Mouse (Mus musculus): ENCODE data around the gene Olfr635. TPM values are rescaled to one million over a fixed set of nuclear protein-coding genes. Genes with fewer than 3 reads are reported as not detected.

Olfr635 gene
- total and polyA plus RNA-seq, 3 experiments: not detected

DNA sequence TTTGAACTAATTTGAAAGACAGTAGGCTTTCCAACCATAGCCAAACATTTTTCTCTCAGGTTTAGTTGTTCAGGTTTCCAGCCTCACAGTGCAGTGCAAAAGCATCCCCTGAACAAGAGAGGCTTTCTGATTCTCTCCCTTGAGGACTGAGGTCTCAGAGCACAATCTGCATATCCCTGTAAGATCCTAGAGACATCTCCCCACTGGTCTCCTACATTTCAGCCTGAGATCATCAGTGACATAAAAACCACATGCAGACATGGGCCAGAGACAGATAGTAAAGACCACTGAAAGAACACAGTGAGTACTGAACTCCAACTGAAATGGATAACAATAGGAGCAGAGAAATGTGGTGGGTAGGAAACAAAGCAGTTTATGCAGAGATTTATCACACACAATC is 27.5 kb downstream of the Olfr635 start, which contains the start of gene Olfr638:
Gene Olfr638 (plus strand): TSS at position 301 of the 400 bp plus-strand sequence.
- Histone ChIP-seq H3K4me3 (ENCODE audit: control insufficient read depth in 1 of 2, insufficient read depth in 1 of 2, low read depth in 2 of 2, low read length in 2 of 2) (no peak within 1 kb of the TSS), H3K27ac (ENCODE audit: control insufficient read depth, low read depth, low read length) (no peak within 1 kb of the TSS), H3K9ac (ENCODE audit: control insufficient read depth, low read depth, low read length, poor library complexity, severe bottlenecking) (no peak within 1 kb of the TSS), H3K9me3 (replicated peaks; ENCODE audit: insufficient read depth, low read length) (no peaks in the 10 kb centered on the region), H3K4me1 (ENCODE audit: control insufficient read depth in 1 of 2, insufficient read depth in 2 of 2, low read length in 2 of 2) (no peaks in the 10 kb centered on the region), H3K79me2 (ENCODE audit: control insufficient read depth, insufficient read depth, low read length, poor library complexity) (no peaks in the 10 kb centered on the region), H3K36me3 (ENCODE audit: control insufficient read depth in 1 of 2, insufficient read depth in 2 of 2, low read length in 2 of 2) (no peaks in the 10 kb centered on the region), H3K27me3 (ENCODE audit: control insufficient read depth in 1 of 2, insufficient read depth in 2 of 2, low read length in 2 of 2) (no peaks in the 10 kb centered on the region)
- TF ChIP-seq GATA1 (IDR thresholded peaks at IDR 0.05; ENCODE audit: low read depth, low read length): no peak
- TF ChIP-seq E2F4 (IDR thresholded peaks at IDR 0.05; ENCODE audit: borderline replicate concordance, low read depth, low read length): no peak
- TF ChIP-seq USF1 (IDR thresholded peaks at IDR 0.05; ENCODE audit: low read depth, low read length): no peak
- TF ChIP-seq NELFE (IDR thresholded peaks at IDR 0.05; ENCODE audit: low read depth, low read length): no peak
- no peak for DNase-seq (ENCODE audit: low read depth, low spot score)

DNA sequence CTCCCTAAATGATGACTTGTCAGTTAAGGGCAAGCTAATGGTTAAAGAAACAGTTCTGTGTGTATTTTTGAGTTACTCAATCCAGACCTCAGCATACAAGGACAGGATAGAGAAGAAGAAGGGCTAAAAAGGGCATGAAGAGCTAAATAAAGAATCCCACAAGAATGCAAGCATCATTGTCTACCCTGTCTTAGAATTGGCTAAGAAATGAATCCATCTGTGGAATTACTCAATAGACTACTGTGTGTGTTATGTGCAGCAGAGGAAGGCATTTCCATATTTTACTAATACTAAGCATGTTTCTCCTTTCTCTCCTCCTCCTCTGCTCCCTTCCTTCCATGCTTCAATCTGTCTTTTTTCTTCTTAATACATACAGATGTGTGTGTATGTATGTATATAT is 28.2 kb downstream of the Olfr635 start:
- TF ChIP-seq MAX (IDR thresholded peaks at IDR 0.05; ENCODE audit: low read length) (no peak), TCF12 (IDR thresholded peaks at IDR 0.05; ENCODE audit: low read depth, low read length) (no peak), ETS1 (IDR thresholded peaks at IDR 0.05; ENCODE audit: low read depth, low read length) (no peak), SMC3 (IDR thresholded peaks at IDR 0.05; ENCODE audit: low read depth, low read length) (no peak), USF1 (IDR thresholded peaks at IDR 0.05; ENCODE audit: low read depth, low read length) (no peak), ZKSCAN1 (IDR thresholded peaks at IDR 0.05; ENCODE audit: low read depth, low read length) (no peak), USF2 (IDR thresholded peaks at IDR 0.05; ENCODE audit: borderline replicate concordance in 1 of 2, insufficient read depth in 1 of 2, low read depth in 1 of 2, low read length in 2 of 2) (no peak), CHD1 (IDR thresholded peaks at IDR 0.05; ENCODE audit: low read depth, low read length) (no peak)
- H3K4me3 ChIP-seq (ENCODE audit: control insufficient read depth in 1 of 2, insufficient read depth in 1 of 2, low read depth in 2 of 2, low read length in 2 of 2): no peak overlapping the region

GRCm38 (mm10) chr7:104017203-104017602 is 46.3 kb downstream of the Olfr635 start, which contains the start of gene Olfr639:
Olfr639 (minus strand) TSS chr7:104017303.
- Histone ChIP-seq H3K4me3 (ENCODE audit: control insufficient read depth in 1 of 2, insufficient read depth in 1 of 2, low read depth in 2 of 2, low read length in 2 of 2) (no peak within 1 kb of the TSS), H3K27ac (ENCODE audit: control insufficient read depth, low read depth, low read length) (no peak within 1 kb of the TSS), H3K27me3 (ENCODE audit: control insufficient read depth in 1 of 2, insufficient read depth in 2 of 2, low read length in 2 of 2) (no peaks in the 10 kb centered on the region), H3K9ac (ENCODE audit: control insufficient read depth, low read depth, low read length, poor library complexity, severe bottlenecking) (no peak within 1 kb of the TSS), H3K4me1 (ENCODE audit: control insufficient read depth in 1 of 2, insufficient read depth in 2 of 2, low read length in 2 of 2) (no peaks in the 10 kb centered on the region), H3K79me2 (ENCODE audit: control insufficient read depth, insufficient read depth, low read length, poor library complexity) (no peaks in the 10 kb centered on the region), H3K9me3 (replicated peaks; ENCODE audit: insufficient read depth, low read length) (no peaks in the 10 kb centered on the region), H3K36me3 (ENCODE audit: control insufficient read depth in 1 of 2, insufficient read depth in 2 of 2, low read length in 2 of 2) (no peaks in the 10 kb centered on the region)
- no peak for DNase-seq (ENCODE audit: low read depth, low spot score)
- TF ChIP-seq ZNF384 (IDR thresholded peaks at IDR 0.05; ENCODE audit: low read depth, low read length) (no peak), POLR2A (IDR thresholded peaks at IDR 0.05; ENCODE audit: control insufficient read depth in 1 of 2, insufficient read depth in 1 of 2, low read depth in 1 of 2, low read length in 2 of 2, poor library complexity in 1 of 2) (no peak), SMC3 (IDR thresholded peaks at IDR 0.05; ENCODE audit: low read depth, low read length) (no peak), CHD2 (IDR thresholded peaks at IDR 0.05; ENCODE audit: low read length) (no peak), RCOR1 (IDR thresholded peaks at IDR 0.05; ENCODE audit: low read depth, low read length) (no peak), JUND (IDR thresholded peaks at IDR 0.05; ENCODE audit: low read depth, low read length) (no peak), POLR2AphosphoS2 (IDR thresholded peaks at IDR 0.05; ENCODE audit: low read length) (no peak), USF2 (IDR thresholded peaks at IDR 0.05; ENCODE audit: borderline replicate concordance in 1 of 2, insufficient read depth in 1 of 2, low read depth in 1 of 2, low read length in 2 of 2) (no peak), CHD1 (IDR thresholded peaks at IDR 0.05; ENCODE audit: low read depth, low read length) (no peak), RAD21 (IDR thresholded peaks at IDR 0.05; ENCODE audit: low read depth, low read length) (no peak), GABPA (IDR thresholded peaks at IDR 0.05; ENCODE audit: low read depth, low read length) (no peak), E2F4 (IDR thresholded peaks at IDR 0.05; ENCODE audit: borderline replicate concordance, low read depth, low read length) (no peak), ZC3H11A (IDR thresholded peaks at IDR 0.05; ENCODE audit: low read depth, low read length) (no peak), TAL1 (IDR thresholded peaks at IDR 0.05; ENCODE audit: low read length) (no peak), MAFK (IDR thresholded peaks at IDR 0.05; ENCODE audit: borderline replicate concordance, low read depth, low read length) (no peak), ZKSCAN1 (IDR thresholded peaks at IDR 0.05; ENCODE audit: low read depth, low read length) (no peak), NRF1 (IDR thresholded peaks at IDR 0.05; ENCODE audit: insufficient read depth, low read depth, low read length, poor library complexity, severe bottlenecking) (no peak), ETS1 (IDR thresholded peaks at IDR 0.05; ENCODE audit: low read depth, low read length) (no peak)

More for the DNA sequence above, 28.2 kb downstream of the Olfr635 start:
- H3K9ac ChIP-seq (ENCODE audit: control insufficient read depth, low read depth, low read length, poor library complexity, severe bottlenecking): no peak overlapping the region
- H3K79me2 ChIP-seq (ENCODE audit: control insufficient read depth, insufficient read depth, low read length, poor library complexity): no peaks in the 10 kb centered on the region
- DNase-seq (ENCODE audit: low read depth, low spot score): no peak
- no peaks in the 10 kb centered on the region for H3K36me3 ChIP-seq (ENCODE audit: control insufficient read depth in 1 of 2, insufficient read depth in 2 of 2, low read length in 2 of 2)
- H3K4me1 ChIP-seq (ENCODE audit: control insufficient read depth in 1 of 2, insufficient read depth in 2 of 2, low read length in 2 of 2): no peaks in the 10 kb centered on the region
- no peak overlapping the region for H3K27ac ChIP-seq (ENCODE audit: control insufficient read depth, low read depth, low read length)
- no peaks in the 10 kb centered on the region for H3K27me3 ChIP-seq (ENCODE audit: control insufficient read depth in 1 of 2, insufficient read depth in 2 of 2, low read length in 2 of 2)
- H3K9me3 ChIP-seq (replicated peaks; ENCODE audit: insufficient read depth, low read length): no peaks in the 10 kb centered on the region
